Mouse (Mus musculus): ENCODE data around the gene Ppp1r3a.
"Not testable (repeated sequence)": the region's sequence is repeated elsewhere in the genome, so short reads cannot be mapped to it uniquely, and the experiment has no call there.

Ppp1r3a gene

DNA sequence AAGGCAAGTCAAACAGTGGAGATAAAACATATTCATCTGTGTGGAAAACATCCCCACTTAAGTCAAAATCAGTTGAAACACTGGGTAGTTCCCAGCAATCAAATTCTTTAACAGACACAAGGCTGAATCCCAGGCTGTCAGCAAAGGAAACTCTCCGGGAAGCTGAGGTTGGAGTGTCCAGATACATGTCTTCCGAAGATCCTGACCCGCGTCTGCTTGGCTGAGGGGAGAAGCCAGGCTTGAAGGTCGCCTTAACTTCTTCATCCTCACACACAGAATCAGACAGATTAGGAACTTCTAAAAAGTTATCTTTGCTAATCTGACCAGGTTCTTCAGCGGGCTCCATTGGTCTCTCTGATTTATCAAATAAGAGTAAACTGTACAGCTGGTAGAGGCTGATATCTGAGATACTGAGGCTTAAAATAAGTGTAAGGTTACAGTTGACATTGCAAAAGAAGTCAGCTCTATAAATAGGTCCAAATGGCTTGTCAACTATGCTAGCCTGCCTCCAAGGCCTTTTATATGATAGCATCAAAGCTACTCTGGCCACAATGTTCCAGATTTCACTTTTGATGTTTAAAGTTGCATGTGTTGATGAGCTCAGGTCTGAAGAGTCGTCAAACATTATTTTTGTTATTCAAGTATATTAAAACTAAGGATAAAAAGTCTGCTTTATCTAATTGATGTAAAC is at the start of gene Ppp1r3a:
Ppp1r3a (minus strand) TSS at position 374 of the 691 bp plus-strand sequence.
- no peak for DNase-seq (ENCODE audit: low spot score in 2 of 2)

DNA sequence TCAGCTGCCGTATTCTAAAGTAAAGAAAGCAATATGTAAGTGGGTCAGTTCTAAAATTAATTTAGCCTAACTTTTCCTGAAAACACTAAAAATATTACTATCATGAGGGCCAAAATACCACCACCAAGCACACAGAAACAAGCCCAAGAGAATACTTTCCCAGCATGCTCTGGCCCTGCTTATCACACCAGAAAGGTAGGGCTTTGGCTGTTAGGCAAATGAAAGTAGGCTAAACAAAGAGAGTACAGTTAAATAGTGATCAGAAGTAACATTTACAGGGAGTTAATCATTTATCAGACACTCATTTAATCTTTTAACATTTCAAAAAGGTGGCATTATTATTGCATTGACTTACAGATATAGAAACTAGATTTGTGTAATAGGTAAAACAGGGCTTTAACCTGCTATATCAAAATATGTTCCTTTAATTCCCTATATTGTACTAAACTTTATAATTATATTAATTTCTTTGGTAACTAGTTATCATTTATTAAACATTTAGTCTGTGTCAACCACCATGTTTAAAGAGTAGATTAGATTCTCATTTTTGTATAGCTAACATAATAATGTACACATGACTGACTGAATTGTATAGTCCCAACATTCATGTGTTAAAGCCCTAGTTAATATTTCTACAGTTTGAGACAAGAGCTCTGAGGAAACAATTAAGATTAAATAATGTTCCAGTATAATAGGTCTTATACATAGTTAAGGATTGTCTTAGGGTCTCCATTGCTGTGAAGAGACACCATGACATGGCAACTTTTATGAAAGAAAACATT is 32.3 kb upstream of the Ppp1r3a start:
- DNase-seq (ENCODE audit: low spot score in 2 of 2), result no peak

DNA sequence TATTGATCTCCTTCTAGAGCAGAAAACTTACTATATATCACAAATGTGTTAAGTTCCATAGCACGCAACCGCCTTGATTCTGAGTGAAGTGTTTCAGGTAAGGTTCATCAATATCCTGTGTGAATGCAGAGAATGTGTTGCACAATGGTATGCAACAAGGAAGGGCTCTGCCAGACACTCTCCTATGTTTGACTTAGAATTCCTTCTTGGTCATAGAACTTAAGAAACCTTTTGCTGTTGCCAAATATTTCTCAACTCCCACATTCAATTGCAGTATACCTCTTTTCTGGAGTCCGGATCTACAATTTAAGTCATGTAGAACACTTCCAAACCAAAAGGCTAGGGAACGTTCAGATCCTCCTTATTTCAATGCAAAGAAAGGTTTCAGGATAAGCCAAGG is 22.8 kb upstream of the Ppp1r3a start:
- DNase-seq (ENCODE audit: low spot score in 2 of 2), result no peak

DNA sequence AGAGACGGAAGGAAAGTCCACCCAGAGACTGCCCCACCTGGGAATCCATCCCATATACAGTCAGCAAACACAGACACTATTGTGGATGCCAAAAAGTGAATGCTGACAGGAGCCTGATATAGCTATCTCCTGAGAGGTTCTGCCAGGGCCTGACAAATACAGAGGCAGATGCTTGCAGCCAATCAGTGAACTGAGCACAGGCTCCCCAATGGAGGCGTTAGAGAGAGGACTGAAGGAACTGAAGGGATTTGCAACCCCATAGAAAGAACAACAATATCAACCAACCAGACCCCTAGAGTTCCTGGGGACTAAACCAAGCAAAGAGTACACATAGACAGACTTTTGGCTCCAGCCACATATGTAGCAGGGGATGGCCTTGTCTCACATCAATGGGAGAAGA is 16.6 kb upstream of the Ppp1r3a start:
- no peak for DNase-seq (ENCODE audit: low spot score in 2 of 2)

DNA sequence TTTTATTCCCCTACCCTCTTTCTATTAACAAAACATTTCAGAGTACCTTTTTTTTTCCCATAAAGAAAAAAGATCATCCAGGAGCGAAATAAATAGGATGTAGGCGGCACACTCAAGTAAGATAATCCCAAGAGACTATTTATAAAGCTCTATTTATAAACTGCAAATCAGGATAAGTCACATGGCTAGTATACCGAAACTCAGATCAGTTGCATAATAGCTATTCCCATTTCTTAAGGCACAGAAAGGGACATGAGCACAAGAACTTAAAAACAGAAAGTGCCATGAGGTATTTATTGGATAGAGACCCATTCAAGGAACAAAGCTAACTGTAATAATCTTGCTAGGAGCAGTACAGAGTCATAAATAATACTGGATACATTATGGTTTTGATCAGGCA is 2.4 kb upstream of the Ppp1r3a start:
- no peak for DNase-seq (ENCODE audit: low spot score in 2 of 2)

DNA sequence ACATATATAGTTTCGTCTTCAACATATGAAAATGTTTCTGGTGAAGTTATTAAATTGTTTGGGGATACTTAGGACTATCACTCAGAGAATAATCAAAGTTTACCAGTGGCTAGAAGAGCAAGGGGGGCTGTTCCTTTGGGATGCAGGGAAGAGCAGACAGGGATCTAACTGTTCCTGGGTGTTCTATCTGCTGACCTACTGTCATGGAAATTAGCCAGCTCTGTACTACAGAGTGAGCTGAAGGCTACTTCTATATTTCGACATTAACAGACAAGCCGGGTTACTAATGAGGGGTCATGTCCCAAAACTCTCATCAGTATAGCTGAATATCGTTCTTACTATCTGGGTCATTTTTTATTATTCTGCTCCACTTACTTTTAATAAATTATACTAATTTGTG is 1.6 kb downstream of the Ppp1r3a start:
- DNase-seq (ENCODE audit: low spot score in 2 of 2), result no peak

DNA sequence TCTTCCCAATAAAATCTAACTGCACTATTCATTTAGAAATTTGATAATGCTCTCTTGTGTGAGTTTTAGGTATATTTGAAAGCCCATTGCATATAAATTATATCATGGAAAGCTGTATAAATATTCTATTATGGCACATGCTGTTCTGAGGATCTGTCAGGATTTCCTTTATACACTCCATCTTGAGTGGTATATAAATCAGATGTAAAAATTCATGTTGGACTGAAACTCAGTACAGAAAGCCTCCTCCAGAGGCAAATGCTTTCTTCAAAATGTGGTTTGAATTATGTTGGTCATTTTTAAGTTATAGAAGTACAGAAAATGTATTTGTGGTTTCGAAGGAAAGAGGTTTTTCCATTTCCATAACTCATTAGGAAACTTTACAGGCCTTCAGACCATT is 2.9 kb downstream of the Ppp1r3a start:
- DNase-seq (ENCODE audit: low spot score in 2 of 2), result no peak

DNA sequence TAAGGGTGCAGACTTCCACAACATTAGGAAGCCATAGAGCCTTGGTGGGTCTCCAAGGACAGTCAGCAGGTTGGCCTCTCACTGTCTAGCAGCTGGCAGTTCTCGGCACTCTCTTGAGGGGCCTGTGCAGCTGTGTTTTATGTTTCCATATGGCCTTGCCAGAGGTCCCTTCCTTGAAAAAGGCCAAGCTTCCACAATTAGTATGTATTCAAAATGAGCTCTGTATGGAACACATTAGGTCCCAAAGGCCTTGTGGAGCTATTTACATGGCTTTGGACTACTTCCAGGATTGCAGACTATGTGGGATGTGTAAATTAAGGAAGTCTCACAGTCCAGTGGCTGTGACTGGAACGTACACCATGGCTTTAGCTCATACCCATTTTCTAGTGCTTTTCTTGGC is 8.1 kb downstream of the Ppp1r3a start:
- peak in 1 of 2 experiments; percentile 23 for DNase-seq (ENCODE audit: low spot score in 2 of 2)

DNA sequence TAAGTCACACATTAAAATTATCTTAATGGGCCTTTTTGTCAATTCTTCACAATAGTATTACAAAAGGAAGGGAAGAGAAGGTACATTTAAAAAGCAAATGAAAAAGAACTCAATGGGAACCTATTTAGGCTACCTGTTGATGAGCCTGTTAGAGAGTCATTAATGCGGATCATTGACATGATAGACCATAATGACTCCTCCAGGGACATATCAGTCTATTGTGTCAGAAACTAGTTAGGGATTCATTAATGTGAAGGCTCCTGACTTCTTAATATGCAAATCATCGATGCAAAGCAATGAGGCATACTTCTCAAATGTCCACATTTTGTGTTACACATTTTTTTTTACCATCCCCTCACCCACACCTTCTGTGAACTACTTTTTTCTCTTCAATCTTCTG is 19.1 kb downstream of the Ppp1r3a start:
- no peak for DNase-seq (ENCODE audit: low spot score in 2 of 2)

DNA sequence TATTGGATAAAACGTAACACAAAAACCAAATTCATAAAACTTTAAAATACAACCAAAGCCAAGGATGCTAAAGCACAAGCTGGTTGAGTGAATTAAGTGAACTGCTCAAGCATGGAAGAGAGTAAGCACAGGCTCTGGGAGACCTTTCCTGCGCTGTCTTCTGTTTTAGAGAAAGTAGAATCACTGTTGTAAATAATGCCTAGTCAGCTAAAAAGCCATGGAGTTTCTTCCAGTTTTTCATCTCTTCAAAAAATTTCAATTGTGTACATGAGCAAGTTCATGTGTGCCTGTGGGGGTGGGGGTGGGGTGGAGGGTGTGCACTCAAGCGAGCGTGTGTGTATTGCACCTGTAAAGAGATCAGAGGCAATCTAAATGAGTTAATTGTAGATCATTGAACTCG is 24.1 kb downstream of the Ppp1r3a start:
- no peak for DNase-seq (ENCODE audit: low spot score in 2 of 2)

DNA sequence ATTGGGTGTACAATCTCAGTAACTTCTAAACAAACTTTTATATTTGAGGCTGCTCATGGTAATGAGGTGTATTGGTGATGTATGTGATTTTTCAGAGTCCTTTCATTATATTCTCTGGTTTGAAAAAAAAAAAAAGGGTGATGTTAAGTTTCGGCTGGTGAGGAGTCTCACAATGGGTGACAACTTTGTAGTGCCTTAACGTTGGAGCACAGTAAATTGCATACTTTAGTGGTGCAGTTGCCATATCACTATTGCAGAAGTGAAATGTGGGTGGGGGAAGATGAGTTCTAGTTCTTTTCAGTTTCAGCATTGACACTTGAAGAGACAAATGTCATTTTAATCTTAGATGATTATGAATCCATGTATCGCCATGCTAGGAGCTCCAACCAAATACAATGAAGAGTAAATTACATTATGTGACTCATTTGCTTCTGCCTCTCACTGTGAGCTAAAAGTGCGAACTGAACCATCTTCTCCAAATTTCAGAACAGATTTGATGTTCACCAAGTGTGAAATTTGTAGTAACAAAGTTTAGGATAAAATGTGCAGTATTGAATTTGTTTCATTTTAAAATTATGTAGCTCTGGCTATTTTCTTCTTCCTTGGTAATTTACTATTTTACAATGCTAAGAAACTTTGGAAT is 34.2 kb downstream of the Ppp1r3a start:
- DNase-seq (ENCODE audit: low spot score in 2 of 2), result no peak

DNA sequence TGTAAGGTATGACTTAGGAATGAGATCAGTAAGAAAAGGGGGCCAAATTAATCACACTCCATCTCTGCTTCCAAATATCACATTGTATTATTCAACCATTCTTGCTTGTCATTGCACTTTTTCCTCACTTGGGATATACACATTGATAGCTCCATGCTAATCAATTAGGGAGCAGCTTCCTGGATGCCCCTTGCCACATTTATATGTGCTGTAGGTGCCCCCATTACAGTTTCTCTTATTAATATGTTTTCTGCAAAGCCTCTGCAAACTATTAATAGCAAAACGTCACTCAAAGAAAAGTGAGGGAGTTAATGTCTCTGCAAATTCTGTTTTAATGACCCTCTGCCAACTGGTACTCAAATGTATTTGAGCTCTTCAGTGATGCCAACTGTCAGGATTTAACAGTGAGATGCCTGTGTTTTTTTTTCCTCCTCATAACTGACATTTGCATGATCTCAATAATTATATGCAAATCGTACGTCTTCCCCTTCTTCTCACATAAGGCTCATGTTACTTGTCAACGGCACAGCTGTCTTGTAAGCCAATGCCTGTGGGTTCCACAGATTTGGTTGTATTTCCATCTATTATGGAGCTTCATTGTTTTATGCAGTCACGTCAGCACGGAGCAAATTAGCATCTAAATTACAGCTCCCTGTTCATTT is 34.8 kb downstream of the Ppp1r3a start:
- no peak for DNase-seq (ENCODE audit: low spot score in 2 of 2)

DNA sequence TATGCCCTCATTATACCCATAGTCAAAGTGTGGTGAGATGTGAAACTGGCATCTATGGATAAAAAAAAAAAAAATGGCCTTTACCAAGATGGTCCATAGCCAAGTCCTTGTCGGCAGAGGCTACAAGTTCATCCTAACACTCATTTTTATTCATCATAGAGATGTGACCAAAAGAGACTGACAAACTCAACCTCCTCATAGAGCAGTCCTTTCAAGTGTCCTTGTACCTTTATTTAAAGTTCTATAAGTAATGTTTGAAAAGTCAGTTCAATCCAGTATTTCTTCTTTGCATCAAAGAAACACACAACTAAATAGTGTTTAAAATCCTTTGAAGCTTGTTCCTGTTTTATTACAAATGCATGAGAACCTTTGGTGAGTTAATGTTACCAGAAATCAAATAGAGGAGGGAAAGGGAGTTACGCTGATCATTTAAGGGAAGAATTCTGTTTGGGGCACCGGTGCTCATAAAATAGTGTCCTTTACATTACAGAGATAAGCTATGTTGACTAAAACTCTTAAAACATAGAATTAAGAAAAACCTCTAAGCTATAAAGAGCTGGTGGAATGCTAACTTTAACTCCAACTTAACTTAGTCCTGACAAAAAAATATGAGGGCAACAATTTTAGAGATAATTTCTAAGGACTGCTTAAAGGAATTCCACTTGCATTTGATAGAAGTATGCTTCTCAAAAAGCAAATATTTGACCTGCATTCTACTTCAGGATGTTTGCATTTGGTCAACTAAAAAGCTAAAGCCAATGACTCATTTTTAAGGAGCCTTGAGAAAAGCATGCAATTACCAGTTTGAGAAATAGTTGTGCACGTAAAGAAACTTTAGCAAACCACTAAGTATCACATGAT is 39.7 kb downstream of the Ppp1r3a start:
- DNase-seq (ENCODE audit: low spot score in 2 of 2), result no peak

DNA sequence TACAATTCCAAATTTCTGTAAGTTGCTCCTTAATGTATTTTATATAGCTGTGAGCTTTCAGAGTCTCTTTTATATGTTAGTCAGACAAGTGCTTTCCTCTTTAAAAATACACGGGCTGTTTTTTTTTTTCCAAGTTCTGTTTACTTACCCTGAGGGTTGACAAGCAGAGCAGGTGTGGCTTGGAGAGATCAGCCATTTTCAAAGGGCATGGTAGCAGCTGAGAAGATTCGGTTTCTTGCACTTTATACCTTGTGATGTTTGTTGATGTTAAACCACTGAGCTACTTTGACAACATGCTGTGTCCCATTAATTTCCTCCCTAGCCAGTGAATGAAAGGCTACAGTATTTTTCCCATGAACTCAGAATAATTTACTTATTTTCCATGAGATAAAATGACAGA is 42.9 kb downstream of the Ppp1r3a start:
- no peak for DNase-seq (ENCODE audit: low spot score in 2 of 2)

DNA sequence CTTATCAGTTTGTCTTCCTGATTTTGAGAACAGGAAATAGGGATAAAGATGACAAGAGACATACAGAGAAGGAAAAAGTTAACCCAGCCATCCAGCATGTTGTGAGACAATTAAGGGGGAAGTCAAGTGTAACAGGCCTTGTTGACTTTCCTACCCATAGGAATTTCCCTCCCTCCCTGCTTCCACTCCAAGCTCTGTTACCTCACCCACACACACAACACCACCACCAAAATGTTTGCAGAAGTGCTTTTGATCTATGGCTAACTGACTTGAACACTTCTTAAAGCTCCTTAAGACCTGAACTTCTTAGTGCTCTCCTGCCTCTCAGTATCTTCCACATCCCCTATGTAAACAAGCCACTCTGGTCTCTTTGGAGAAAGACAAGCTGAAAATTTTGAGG is 55.0 kb downstream of the Ppp1r3a start:
- DNase-seq (ENCODE audit: low spot score in 2 of 2), result no peak

DNA sequence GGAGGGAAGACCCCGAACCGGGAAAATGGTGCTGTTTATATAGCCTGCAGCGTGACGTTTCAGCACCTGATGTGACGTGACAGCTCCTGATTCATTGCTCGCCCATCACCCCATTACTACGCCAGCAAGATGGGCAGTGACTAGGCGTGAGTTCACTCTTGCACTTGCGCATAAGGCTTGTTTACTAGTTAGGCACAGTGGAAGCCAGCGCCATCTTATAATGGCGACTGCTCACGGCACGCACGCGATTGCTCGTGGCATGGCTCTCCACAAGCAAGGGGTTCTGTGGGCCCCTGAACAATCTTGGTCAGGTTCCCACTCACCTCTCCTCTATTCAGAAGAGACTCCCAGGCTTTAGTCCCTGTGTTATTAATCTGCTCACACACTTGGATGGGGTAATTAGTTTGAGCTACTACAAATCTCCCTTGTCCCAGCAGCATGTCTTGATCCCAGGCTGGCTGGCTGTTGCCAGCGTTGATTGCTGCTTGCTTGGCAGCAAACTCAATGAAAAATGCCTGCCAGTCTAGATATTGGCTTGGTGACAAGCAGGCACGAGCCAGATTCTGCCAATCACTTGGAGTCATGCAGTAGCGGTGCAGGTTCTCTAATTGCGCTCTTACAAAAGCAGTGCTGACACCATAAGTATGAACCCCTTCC is 75.7 kb downstream of the Ppp1r3a start:
- not testable (repeated sequence) for DNase-seq (ENCODE audit: low spot score in 2 of 2)

DNA sequence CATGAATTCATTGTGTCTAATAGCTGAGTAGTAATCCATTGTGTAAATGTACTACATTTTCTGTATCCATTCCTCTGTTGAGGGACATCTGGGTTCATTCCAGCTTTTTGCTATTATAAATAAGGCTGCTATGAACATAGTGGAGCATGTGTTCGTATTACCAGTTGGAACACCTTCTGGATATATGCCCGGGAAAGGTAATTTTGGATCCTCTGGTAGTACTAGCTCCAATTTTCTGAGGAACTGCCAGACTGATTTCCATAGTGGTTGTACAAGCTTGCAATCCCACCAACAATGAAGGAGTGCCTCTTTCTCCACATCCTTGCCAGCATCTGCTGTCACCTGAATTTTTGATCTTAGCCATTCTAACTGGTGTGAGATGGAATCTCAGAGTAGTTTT is 86.1 kb downstream of the Ppp1r3a start:
- not testable (repeated sequence) for DNase-seq (ENCODE audit: low spot score in 2 of 2)

DNA sequence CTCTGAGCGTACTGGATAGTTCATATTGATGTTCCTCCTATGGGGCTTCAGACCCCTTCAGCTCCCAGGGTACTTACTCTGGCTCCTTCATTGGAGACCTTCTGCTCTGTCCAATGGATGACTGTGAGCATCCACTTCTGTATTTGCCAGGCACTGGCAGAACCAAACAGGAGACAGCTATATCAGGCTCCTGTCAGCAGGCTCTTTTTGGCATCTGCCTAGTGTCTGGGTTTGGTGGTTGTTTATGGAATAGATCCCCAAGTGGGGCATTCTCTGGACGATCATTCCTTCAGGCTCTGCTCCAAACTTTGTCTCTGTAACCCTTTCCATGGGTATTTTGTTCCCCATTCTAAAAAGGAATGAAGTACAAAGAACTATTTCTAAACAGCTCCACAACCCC is 87.4 kb downstream of the Ppp1r3a start:
- not testable (repeated sequence) for DNase-seq (ENCODE audit: low spot score in 2 of 2)

Measured in urinary bladder, postnatal 4 days (tissue).